Mouse (Mus musculus): ENCODE results near the gene Chek1.
A peak's percentile ranks its signal among the peaks of the same experiment; 100 is the strongest.

Chek1 gene

DNA sequence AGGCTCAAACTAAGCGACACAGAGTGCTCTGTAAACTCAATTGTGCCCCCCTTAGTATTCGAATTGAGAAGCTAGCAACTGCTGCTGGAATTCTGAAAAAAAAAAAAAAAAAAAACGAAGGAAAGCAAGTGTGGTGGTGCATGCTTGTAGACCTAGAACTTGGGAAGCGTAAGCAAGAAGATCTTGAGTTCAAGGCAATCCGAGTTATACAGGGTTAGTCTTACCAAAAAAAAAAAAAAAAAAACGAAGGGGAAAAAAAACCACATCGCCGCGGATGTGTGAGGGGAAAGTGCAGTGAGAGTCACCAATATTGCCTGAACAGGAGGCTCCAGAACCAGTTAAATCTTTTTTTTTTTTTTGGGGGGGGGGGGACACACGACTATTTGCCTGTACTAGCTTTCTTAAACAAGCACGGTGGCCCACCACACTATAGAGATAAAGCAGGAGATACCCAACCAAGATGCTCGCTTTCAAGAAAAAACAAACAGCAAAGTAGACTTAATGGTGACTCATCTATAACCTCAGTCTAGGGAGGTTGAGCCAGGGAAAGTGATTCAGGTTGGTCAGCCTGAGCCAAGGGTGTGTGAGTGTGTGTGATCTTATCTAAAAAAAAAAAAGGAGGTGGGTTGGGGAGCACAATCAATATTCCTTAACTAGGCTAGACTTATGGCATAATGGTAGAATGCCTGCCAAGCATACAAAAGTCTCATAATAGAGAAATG, at the start of gene Chek1:
TSS of gene Chek1 (minus strand) at position 32 of the 722 bp plus-strand sequence.
- no peak for DNase-seq (ENCODE audit: low spot score)

DNA sequence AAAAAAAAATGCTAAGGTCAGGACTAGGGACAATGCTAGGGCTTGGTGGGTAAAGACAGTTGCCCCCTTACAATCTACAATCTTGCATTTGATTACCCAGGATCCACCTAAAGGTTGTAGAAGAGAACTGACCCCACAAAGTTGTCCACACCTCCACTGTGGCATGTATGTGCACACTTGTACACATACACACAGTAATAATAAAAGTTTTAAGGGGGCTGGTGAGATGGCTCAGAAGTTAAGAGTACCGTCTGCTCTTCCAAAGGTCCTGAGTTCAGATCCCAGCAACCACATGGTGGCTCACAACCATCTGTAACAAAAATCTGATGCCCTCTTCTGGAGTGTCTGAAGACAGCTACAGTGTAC, 42.2 kb upstream of the Chek1 start:
- DNase-seq (ENCODE audit: low spot score) = no peak

DNA sequence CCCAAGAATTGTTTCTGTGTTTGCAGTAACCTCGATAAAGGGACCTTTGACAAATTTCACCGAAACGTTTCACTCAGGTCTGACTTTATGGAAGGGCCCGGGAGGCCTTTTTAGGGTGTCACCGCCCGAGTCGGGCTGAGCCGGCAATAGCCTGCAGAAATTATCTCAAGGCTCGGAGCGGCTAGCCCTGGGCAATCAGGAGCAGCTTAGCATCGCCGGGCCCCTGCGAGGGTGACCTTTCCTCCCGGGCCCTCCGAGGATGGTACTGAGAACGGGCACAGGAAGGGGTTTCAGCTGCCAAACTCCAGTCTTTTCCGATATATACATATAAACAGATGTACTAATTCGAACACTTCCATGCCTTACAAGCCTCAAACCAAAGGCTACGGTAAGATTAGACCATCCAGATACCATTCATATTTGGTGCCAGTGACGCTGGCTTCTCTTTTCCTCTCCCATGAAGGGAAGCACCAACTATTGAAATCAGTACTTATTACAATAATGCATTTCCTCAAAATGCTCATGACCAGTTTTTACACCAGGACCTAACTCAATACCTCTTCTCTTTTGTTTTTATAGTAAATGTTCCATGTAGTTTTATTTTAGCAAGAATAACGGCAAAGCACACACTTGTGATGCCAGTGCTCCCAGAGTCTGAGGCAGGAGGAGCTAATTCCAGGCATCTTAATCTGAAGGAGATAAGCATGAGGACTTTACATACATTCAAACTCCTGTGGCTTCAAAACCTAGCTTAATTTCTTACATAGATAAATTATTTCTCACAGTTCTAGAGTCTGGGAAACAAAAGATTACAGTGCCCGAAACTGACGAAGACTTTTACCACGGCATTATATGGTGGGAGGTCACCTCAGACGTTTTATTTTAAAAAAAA, 41.5 kb upstream of the Chek1 start:
- DNase-seq (ENCODE audit: low spot score) = no peak

DNA sequence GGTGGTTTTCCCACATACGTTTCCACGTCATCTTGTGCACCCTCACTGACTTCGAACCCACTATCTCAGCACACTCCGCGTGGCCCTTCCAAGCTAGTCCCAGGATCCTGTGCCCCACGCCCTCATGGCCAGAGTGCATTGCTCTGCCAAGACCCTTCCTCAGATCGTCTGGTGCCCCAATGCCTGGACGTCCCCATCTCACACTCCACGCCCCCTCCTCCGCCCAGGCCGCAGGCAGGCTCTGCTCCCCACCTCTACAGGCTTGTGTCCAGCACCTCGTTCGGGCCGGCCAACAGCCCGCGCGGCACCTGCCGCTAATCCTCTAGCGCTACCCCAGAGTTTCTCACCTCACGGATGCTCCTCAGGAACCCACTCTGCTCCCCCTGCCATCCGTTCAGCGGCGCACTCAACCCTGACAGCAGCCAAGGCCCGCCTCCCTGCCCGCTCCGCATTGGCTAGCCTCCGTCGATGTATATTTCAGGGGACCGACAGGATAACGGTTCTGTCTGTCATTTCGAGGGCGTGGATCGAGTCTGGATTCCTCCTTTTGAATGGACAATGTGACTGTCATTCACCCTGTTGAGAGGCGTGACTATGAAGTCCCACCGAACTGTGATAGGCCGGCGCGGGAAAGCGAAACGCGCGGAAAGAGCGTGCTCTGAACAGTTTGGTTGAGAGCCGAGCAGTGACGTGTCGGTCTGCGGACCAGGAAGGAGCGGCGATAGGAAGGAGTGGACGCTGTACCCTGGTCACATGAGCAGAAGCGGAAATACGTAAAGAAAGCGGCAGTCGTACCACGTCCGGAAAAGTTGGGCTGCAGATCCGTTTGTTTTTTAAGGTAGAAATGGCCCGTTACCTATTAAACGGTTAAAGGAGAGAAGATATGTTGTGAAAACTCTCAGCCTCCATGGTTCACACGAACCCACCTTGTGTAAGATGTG, 40.6 kb upstream of the Chek1 start, which contains the start of gene Stt3a:
TSS of gene Stt3a (minus strand) at position 477 of the 941 bp plus-strand sequence.
- DNase-seq (ENCODE audit: low spot score) = peak; percentile 97

DNA sequence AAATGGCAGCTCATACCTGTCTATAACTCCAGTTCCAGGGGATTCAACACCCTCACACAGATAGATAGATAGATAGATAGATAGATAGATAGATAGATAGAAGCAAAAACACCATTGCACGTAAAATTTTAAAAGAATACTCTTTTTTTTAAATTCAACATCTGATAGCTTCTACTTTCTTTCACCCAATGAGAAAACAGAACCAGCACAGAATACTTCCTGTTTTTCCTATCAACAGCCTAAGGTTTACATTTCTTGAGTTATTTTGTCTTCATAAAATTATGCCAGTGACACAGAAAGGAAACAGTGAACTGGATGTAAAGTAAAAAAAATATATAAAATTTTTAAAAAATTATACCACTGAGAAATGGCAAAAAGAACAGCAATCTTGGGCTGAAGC, 37.5 kb upstream of the Chek1 start:
- DNase-seq (ENCODE audit: low spot score) = no peak

DNA sequence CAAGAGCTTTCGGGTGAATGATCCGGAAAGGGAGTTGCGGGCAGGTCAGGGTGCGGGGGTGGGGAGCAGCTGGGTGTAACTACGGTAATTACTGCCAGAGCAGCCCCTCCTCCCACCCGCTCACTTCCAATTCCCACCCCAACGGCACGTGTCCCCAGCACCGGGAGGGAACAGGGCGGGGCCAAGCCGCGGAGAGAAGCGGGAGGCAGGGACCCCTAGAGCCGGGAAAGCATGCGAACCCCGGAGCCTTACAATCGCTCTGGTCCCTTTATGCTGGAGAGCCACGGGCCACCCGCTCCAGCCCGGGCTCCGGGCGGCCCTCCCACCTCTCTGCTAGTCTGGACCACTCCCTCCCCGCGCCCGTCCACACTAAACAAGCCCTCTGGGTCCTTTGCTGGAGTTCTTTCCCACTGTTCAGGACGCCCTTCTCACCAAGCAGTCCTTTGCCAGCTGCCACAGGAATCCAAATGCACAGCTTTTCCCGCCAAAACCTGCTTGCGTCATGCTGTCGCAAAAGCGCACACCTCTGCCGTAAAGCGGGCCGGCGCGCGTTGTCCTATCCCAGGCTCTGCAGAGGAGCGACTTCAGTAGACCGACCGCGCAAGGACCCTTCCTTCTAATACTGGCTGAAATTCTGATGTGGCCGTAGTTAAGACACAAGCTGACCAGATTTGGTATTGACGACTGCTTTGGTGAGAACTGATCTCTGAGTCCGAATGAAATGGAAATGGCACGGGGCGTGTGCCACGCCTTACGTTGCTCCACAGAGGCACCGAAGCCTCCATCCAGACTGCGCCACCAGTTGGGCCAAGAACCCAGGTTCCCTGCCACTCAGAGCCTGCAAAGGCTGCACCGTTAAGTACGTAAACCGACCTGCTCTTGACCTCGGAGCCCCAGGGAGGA, 483 bp downstream of the Chek1 start:
- DNase-seq (ENCODE audit: low spot score) = peak; percentile 86

DNA sequence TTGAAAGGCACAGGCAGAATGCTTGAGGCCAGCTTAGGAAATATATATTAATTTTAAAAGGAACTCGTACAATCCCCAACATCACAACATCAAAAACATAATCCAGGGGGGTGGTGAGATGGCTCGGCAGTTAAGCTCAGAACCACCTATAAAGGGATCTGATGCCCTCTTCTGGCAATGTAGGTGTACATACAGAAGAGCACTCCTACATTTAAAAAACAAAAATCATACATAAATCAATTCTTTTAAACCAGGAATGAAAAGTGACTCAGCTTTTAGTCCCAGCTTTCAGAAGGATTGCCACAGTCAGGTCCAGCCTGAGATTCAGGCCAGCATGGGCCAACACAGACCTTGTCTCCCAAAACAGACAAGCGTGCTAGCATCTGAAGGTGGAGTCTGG, 10.2 kb downstream of the Chek1 start:
- DNase-seq (ENCODE audit: low spot score) = no peak

DNA sequence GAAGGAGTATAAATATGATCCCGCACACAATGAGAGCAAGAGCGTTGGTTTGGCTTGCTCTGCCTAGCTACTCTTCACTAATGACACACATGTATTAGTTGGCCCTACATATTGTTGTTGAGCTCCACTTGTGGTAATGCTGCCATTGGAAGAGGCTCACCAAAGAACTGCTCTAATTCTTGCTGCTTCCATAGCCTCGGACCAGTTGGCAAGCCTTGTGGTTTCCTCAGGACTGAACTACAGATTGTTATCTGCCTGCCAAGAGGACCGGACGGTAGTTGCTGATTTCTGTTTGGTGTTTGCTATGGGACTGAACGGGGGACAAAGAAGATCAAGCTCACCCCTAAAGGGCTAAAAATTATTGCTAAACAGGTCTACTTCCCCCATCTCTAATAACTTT, 19.6 kb downstream of the Chek1 start:
- DNase-seq (ENCODE audit: low spot score) = no peak

DNA sequence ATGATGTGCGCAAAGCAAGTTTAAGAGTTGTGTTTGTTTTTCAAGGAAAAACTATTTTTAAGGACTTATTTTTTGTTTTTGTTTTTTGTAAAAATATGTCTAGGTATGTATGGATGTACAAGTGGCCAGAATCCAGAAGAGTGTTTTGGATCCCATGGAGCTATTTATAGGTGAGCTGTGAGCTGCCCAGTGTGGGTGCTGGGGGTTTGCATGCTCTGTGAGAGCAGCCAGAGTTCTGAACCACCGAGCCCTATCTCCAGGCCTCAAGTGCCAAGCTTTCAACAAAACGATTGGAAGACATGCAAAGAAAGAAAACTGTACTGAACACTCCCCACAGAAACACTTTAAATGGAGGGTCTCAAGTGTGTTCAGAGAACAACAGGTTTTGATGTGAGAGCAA, 20.9 kb downstream of the Chek1 start:
- no peak for DNase-seq (ENCODE audit: low spot score)

DNA sequence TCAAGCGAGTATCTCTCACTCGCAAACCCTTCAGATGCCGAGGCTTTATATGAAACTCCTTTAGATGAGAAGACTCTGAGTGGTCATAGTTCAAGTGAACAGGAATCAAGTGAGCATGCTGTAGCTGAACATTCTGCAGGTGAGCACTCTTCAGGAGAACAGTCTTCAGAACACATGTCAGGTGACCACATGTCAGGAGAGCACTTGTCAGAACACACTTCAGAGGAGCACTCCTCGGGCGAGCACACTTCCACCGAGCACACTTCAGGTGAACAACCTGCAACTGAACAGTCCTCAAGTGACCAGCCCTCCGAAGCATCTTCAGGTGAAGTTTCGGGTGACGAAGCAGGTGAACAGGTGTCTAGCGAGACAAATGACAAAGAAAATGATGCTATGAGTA, 32.6 kb downstream of the Chek1 start:
- no peak for DNase-seq (ENCODE audit: low spot score)

DNA sequence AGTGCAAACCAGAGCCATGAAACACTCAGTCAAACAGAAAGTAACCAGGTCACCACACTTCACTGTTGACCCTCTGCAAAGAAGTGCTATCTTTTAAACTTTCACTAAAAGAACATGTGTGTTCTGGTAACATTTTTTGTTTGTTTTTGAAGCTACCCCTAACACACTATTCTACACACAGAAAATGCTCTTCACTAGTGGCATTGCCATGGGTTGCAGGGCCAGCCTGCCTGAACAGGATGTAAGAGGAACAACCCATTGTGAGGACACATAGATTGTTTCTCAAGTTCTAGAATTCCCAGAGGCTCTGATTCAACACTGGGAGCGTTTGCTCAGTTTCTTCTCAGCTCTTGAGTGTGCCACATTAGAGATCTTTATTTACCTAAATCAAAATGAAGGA, 33.9 kb downstream of the Chek1 start, which contains the start of gene Acrv1:
TSS of gene Acrv1 (plus strand) at position 301 of the 400 bp plus-strand sequence.
- no peak for DNase-seq (ENCODE audit: low spot score)

DNA sequence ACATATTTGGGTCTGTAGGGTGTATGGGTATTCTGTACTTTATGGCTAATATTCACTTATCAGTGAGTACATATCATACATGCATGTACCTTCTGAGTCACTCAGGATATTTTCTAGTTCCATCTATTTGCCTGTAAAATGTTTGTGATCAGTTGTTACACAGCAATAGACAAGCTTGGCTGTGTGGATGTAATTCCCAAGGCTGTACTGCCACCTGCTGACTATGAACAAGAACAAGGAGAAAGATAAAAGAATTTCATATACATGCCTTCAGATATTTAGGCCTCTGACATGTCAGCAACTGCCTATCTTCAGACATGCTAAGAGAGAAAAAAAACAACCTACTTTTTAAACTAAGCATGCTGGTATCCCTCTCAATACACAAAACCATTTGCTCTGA, 39.5 kb downstream of the Chek1 start:
- DNase-seq (ENCODE audit: low spot score) = no peak

DNA sequence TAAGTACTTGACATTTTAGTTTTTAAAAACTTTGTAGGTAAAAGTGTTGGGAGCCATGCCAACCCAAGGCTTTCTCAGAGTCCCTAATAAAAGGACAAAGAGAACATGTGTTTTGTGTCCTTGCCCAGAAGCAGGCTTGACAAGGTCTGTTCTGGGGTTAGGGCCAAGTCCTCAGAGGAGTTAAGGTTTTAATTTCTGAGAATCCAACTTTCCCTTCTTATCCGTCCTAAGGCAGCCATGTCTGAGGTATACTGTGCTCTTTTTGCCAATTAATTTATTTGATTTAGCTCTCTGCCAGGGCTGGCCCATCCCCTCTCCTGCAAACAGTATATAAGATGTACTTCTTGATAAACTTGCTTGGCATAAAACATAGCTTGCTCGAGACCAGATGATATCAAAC, 45.4 kb downstream of the Chek1 start:
- no peak for DNase-seq (ENCODE audit: low spot score)

Data from ovary, postnatal 14 days (tissue).